Mouse (Mus musculus): ENCODE data around the gene Imp3.

DNA sequence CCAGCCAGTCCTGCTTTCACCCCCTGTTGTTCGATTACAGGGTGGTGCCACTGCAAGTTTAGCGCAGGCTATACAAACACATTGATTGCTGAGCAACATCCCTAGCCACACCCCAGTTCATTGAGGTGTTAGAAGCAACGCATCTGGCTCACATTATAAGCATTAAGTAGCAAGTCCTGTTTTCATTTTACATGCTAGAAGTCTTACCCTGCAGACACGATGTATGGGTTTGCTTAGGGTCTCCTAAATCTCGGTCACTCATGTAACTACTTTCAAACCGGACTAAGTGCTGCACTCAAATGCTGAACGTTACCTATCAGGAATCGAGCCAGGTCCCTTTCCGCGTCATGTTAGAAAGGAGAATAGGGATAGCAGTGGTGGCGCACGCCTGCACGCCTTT, 12.5 kb downstream of the Imp3 start:
- TF ChIP-seq POLR2A (IDR thresholded peaks at IDR 0.05; ENCODE audit: insufficient read depth, low read length) = no peak
- no peak for TF ChIP-seq EP300 (IDR thresholded peaks at IDR 0.05; ENCODE audit: insufficient read depth, low read depth, low read length)
- TF ChIP-seq CTCF (IDR thresholded peaks at IDR 0.05; ENCODE audit: low read depth, low read length) = no peak

All from ES-Bruce4 (cell line).